Mouse (Mus musculus) right cerebral cortex, postnatal 10 days (tissue): ENCODE measurements around the gene Gpatch8.
A peak's percentile ranks its signal among the peaks of the same experiment; 100 is the strongest.

Experiments used
- DNase-seq, 2 experiments: peaks; one replicate each; pipeline ENCODE4 v3.0.0; 2021; ENCODE audit warnings: low spot score in 2 of 2

Gene Gpatch8

GRCm38 (mm10) chr11:102453131-102453530 is 103.1 kb downstream of the Gpatch8 start:
- peak in 1 of 2 experiments; percentile 27 for DNase-seq

- DNase-seq: peak in 1 of 2 experiments; percentile 70
These were observed 106.9 kb downstream of the Gpatch8 start for GRCm38 (mm10) chr11:102449043-102450008.

- peak; percentile 60 to 68 for DNase-seq
These were observed 107.9 kb downstream of the Gpatch8 start for GRCm38 (mm10) chr11:102448327-102448726.

GRCm38 (mm10) chr11:102447497-102447896 is 108.7 kb downstream of the Gpatch8 start, which contains the start of gene Fam171a2:
Fam171a2 (minus strand) TSS chr11:102447682.
- peak; percentile 80 to 88 for DNase-seq

GRCm38 (mm10) chr11:102446581-102447461 is 109.4 kb downstream of the Gpatch8 start:
- DNase-seq: peak; percentile 65 to 70

- DNase-seq: peak; percentile 79
These were observed 110.3 kb downstream of the Gpatch8 start for GRCm38 (mm10) chr11:102445891-102446361.

- peak; percentile 66 to 82 for DNase-seq
These were observed 110.8 kb downstream of the Gpatch8 start for GRCm38 (mm10) chr11:102445264-102445890.

- no peak for DNase-seq
These were observed 111.4 kb downstream of the Gpatch8 start for GRCm38 (mm10) chr11:102444781-102445180.

GRCm38 (mm10) chr11:102444321-102444720 is 111.9 kb downstream of the Gpatch8 start:
- no peak for DNase-seq

GRCm38 (mm10) chr11:102443740-102444139 is 112.5 kb downstream of the Gpatch8 start:
- no peak for DNase-seq

GRCm38 (mm10) chr11:102442089-102442488 is 114.1 kb downstream of the Gpatch8 start:
- peak in 1 of 2 experiments; percentile 29 for DNase-seq

GRCm38 (mm10) chr11:102441434-102441833 is 114.8 kb downstream of the Gpatch8 start:
- DNase-seq: peak in 1 of 2 experiments; percentile 33

GRCm38 (mm10) chr11:102440255-102440654 is 115.9 kb downstream of the Gpatch8 start:
- DNase-seq: no peak

GRCm38 (mm10) chr11:102439093-102440082 is 116.8 kb downstream of the Gpatch8 start:
- peak in 1 of 2 experiments; percentile 50 for DNase-seq

- peak; percentile 91 for DNase-seq
These were observed 117.7 kb downstream of the Gpatch8 start for GRCm38 (mm10) chr11:102438212-102439092.

- DNase-seq: peak; percentile 79 to 81
These were observed 118.8 kb downstream of the Gpatch8 start for GRCm38 (mm10) chr11:102437120-102438061.

GRCm38 (mm10) chr11:102436471-102436790 is 119.8 kb downstream of the Gpatch8 start:
- DNase-seq: no peak
